ENCODE assay signal across 17 mouse cellular contexts in the genomic region with DNA sequence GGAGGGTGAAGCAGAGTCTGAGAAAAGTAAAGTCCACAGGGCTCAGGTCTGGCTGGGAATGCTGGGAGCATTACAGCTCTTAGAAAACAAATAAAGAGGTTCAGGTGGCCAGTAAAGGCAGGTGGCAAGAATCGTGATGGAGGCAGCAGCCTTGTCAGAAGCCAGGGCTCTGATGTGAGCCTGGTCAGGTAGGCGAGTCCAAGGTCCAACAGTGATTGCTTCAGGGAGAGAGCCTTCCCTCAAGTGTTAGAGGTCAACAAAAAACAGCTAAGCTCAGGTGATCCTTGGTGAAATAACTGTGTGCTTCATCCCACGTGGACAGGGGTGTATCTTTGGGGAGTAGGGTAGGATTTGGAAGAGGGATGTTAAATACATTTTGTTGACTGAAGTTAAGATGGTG.
A peak's percentile ranks its signal among the peaks of the same experiment; 100 is the strongest.
DNase-seq lines count a peak whose midpoint lies in the region; ATAC-seq lines count a peak whose summit lies in the region.
"Had no signal": no experiment of that assay in that cellular context is flagged by ENCODE, and none has a peak within 500 bp of the region (broad histone marks: within the 10 kb centered on the region; RNA-seq: fewer than 3 reads in every experiment).

No protein-coding gene starts in this region.

- DNase-seq in kidney, adult 18-20 months, result peak; percentile 18
- peak; percentile 16 to 55 for DNase-seq in kidney, postnatal 25 days
- DNase-seq in kidney, postnatal 4 days, result no peak
- DNase-seq in kidney, postnatal 36 days, result peak; percentile 36 to 44
- no peak for DNase-seq in layer of hippocampus, postnatal 10 days (ENCODE audit: low spot score in 2 of 2)
- DNase-seq in right cerebral cortex, postnatal 36 days (ENCODE audit: low spot score in 2 of 2), result no peak
- DNase-seq: adrenal gland, postnatal 10 days; cerebellum, adult 11 months; cerebellum, adult 9-10 months; cerebellum, postnatal 25 days; gastrocnemius, postnatal 36 days; heart, postnatal 36 days had no signal

- no peak for ATAC-seq in kidney, embryonic 16.5 days (ENCODE audit: low FRiP score, low TSS enrichment)
- peak; percentile 76 for ATAC-seq in intestine, embryonic 15.5 days
- ATAC-seq: forebrain, embryonic 15.5 days had no signal

- H3K4me1 ChIP-seq in kidney, embryonic 16.5 days (ENCODE audit: insufficient read depth, low read length), result 0 out of 2 replicates have a peak, but pooled peaks cover 5% of the 10 kb centered on the region
- H3K4me1 ChIP-seq in intestine, embryonic 15.5 days (replicated peaks), result no peaks in the 10 kb centered on the region
- H3K4me1 ChIP-seq: embryonic facial prominence, embryonic 12.5 days had no signal

- H3K9ac ChIP-seq in kidney, embryonic 16.5 days (replicated peaks; ENCODE audit: low read length), result no peak overlapping the region
- no peak overlapping the region for H3K9ac ChIP-seq in intestine, embryonic 15.5 days
- H3K9ac ChIP-seq: embryonic facial prominence, embryonic 12.5 days; forebrain, embryonic 15.5 days; heart, embryonic 13.5 days had no signal

- H3K4me3 ChIP-seq in kidney, embryonic 16.5 days (ENCODE audit: low read length), result no peak overlapping the region
- no peak overlapping the region for H3K4me3 ChIP-seq in intestine, embryonic 15.5 days (replicated peaks)
- H3K4me3 ChIP-seq: embryonic facial prominence, embryonic 12.5 days; forebrain, embryonic 15.5 days; heart, embryonic 13.5 days had no signal

- no peak overlapping the region for H3K4me2 ChIP-seq in kidney, embryonic 16.5 days (replicated peaks; ENCODE audit: low read depth, low read length)
- no peak overlapping the region for H3K4me2 ChIP-seq in intestine, embryonic 15.5 days (replicated peaks)
- H3K4me2 ChIP-seq: embryonic facial prominence, embryonic 12.5 days; forebrain, embryonic 15.5 days; heart, embryonic 13.5 days had no signal

- no peaks in the 10 kb centered on the region for H3K27me3 ChIP-seq in kidney, embryonic 16.5 days (ENCODE audit: insufficient read depth, low read length)
- H3K27me3 ChIP-seq in intestine, embryonic 15.5 days (replicated peaks), result no peaks in the 10 kb centered on the region
- H3K27me3 ChIP-seq: embryonic facial prominence, embryonic 12.5 days; forebrain, embryonic 15.5 days; heart, embryonic 13.5 days had no signal

- 82% methylated on average over 3 of the region's 3 CpGs for WGBS in kidney, embryonic 16.5 days
- 70% methylated on average over 3 of the region's 3 CpGs for WGBS in intestine, embryonic 15.5 days

- H3K9me3 ChIP-seq in kidney, embryonic 16.5 days (ENCODE audit: low read length), result no peaks in the 10 kb centered on the region
- H3K9me3 ChIP-seq in intestine, embryonic 15.5 days, result no peaks in the 10 kb centered on the region
- H3K9me3 ChIP-seq: embryonic facial prominence, embryonic 12.5 days; forebrain, embryonic 15.5 days; heart, embryonic 13.5 days had no signal

- H3K36me3 ChIP-seq in kidney, embryonic 16.5 days (ENCODE audit: insufficient read depth, low read length), result no peaks in the 10 kb centered on the region
- no peaks in the 10 kb centered on the region; the same call in 1 of the 2 replicates for H3K36me3 ChIP-seq in intestine, embryonic 15.5 days
- H3K36me3 ChIP-seq: forebrain, embryonic 15.5 days had no signal

- H3K27ac ChIP-seq in kidney, embryonic 16.5 days (ENCODE audit: low read length), result no peak overlapping the region
- no peak overlapping the region for H3K27ac ChIP-seq in intestine, embryonic 15.5 days
- H3K27ac ChIP-seq: embryonic facial prominence, embryonic 12.5 days; forebrain, embryonic 15.5 days; heart, embryonic 13.5 days had no signal

Comparison
In these comparisons a context has a peak if more than half of its experiments do, and no peak if none do; other contexts are left out.
1. DNase-seq: peak in kidney, adult 18-20 months (single experiment), kidney, postnatal 25 days (2 of 2) and kidney, postnatal 36 days (2 of 2); none in kidney, postnatal 4 days (0 of 2), layer of hippocampus, postnatal 10 days (0 of 2) and right cerebral cortex, postnatal 36 days (0 of 2).